Mouse (Mus musculus): ENCODE measurements at regions not wholly inside any gene's neighbourhood (a gene's known extent, or its start where the extent isn't known, plus 50 kb on each side); places are given as distances from the start of the nearest gene placed in this dataset.

- DNase-seq (ENCODE audit: low spot score), result no peak
Measured at GRCm38 (mm10) chr3:144012820-144013219, 192.2 kb downstream of the Lmo4 start.

- DNase-seq (ENCODE audit: low spot score), result no peak
Measured at GRCm38 (mm10) chr3:144012173-144012572, 192.8 kb downstream of the Lmo4 start.

GRCm38 (mm10) chr3:144011456-144012025 is 193.5 kb downstream of the Lmo4 start:
- no peak for DNase-seq (ENCODE audit: low spot score)

- no peak for DNase-seq (ENCODE audit: low spot score)
Measured at GRCm38 (mm10) chr3:144010558-144010957, 194.5 kb downstream of the Lmo4 start.

- DNase-seq (ENCODE audit: low spot score), result no peak
Measured at GRCm38 (mm10) chr3:144007111-144007619, 197.9 kb downstream of the Lmo4 start.

- DNase-seq (ENCODE audit: low spot score), result no peak
Measured at GRCm38 (mm10) chr3:143997909-143998308, 207.1 kb downstream of the Lmo4 start.

GRCm38 (mm10) chr3:143995045-143995444 is 210.0 kb downstream of the Lmo4 start:
- no peak for DNase-seq (ENCODE audit: low spot score)

GRCm38 (mm10) chr3:143988991-143989390 is 216.0 kb downstream of the Lmo4 start:
- no peak for DNase-seq (ENCODE audit: low spot score)

GRCm38 (mm10) chr3:143988037-143988436 is 217.0 kb downstream of the Lmo4 start:
- DNase-seq (ENCODE audit: low spot score), result no peak

GRCm38 (mm10) chr3:143986798-143987197 is 218.2 kb downstream of the Lmo4 start:
- DNase-seq (ENCODE audit: low spot score), result no peak

GRCm38 (mm10) chr3:143986200-143986506 is 218.9 kb downstream of the Lmo4 start:
- DNase-seq (ENCODE audit: low spot score), result no peak

- DNase-seq (ENCODE audit: low spot score), result no peak
Measured at GRCm38 (mm10) chr3:143985349-143986199, 219.4 kb downstream of the Lmo4 start.

- DNase-seq (ENCODE audit: low spot score), result no peak
Measured at GRCm38 (mm10) chr3:143978703-143979102, 226.3 kb downstream of the Lmo4 start.

- no peak for DNase-seq (ENCODE audit: low spot score)
Measured at GRCm38 (mm10) chr3:143977886-143978447, 227.1 kb downstream of the Lmo4 start.

- DNase-seq (ENCODE audit: low spot score), result no peak
Measured at GRCm38 (mm10) chr3:143973582-143973981, 231.4 kb downstream of the Lmo4 start.

- no peak for DNase-seq (ENCODE audit: low spot score)
Measured at GRCm38 (mm10) chr3:143972351-143972750, 232.7 kb downstream of the Lmo4 start.

- DNase-seq (ENCODE audit: low spot score), result no peak
Measured at GRCm38 (mm10) chr3:143970771-143971170, 234.2 kb downstream of the Lmo4 start.

- DNase-seq (ENCODE audit: low spot score), result no peak
Measured at GRCm38 (mm10) chr3:143955508-143955907, 249.5 kb downstream of the Lmo4 start.

GRCm38 (mm10) chr3:143954822-143955221 is 250.2 kb downstream of the Lmo4 start:
- DNase-seq (ENCODE audit: low spot score), result no peak

- DNase-seq (ENCODE audit: low spot score), result no peak
Measured at GRCm38 (mm10) chr3:143952289-143952688, 252.7 kb downstream of the Lmo4 start.

- DNase-seq (ENCODE audit: low spot score), result no peak
Measured at GRCm38 (mm10) chr3:143949656-143950055, 255.4 kb downstream of the Lmo4 start.

- DNase-seq (ENCODE audit: low spot score), result no peak
Measured at GRCm38 (mm10) chr3:143949026-143949637, 255.9 kb downstream of the Lmo4 start.

- no peak for DNase-seq (ENCODE audit: low spot score)
Measured at GRCm38 (mm10) chr3:143947938-143948267, 257.1 kb downstream of the Lmo4 start.

All from layer of hippocampus, adult 11-12 months (tissue).